ENCODE assay signal across 8 mouse cellular contexts in genomic region chr4:130102111-130102651, GRCm38 (mm10). TPM values are rescaled to one million over a fixed set of nuclear protein-coding genes. Genes with fewer than 3 reads are reported as not detected.
A peak's percentile ranks its signal among the peaks of the same experiment; 100 is the strongest.
DNase-seq lines count a peak whose midpoint lies in the region; ATAC-seq and TF ChIP-seq lines count a peak whose summit lies in the region.

TSS of gene Pef1 (plus strand) at chr4:130102558.

- TF ChIP-seq CTCF in liver, adult 2 months (IDR thresholded peaks at IDR 0.05; ENCODE audit: low read depth, low read length): no peak

- no peak within 1 kb of the TSS for H3K27ac ChIP-seq in liver, adult 2 months (replicated peaks; ENCODE audit: insufficient read depth, low read depth, low read length)
- no peak within 1 kb of the TSS for H3K27ac ChIP-seq in embryonic facial prominence, embryonic 11.5 days (replicated peaks; ENCODE audit: low read depth, low read length)
- H3K27ac ChIP-seq in heart, embryonic 14.5 days (replicated peaks in 1 of 2; ENCODE audit: control insufficient read depth in 1 of 2, insufficient read depth in 1 of 2, low read depth in 2 of 2, low read length in 2 of 2): no peak within 1 kb of the TSS

- TF ChIP-seq POLR2A in liver, adult 2 months (IDR thresholded peaks at IDR 0.05; ENCODE audit: extremely low read depth, insufficient read depth, low read length): no peak

- H3K4me2 ChIP-seq in embryonic facial prominence, embryonic 11.5 days (ENCODE audit: low read depth, low read length): no peak within 1 kb of the TSS
- H3K4me2 ChIP-seq in heart, embryonic 14.5 days (ENCODE audit: low read length): no peak within 1 kb of the TSS

- DNase-seq in liver, adult 2 months (ENCODE audit: extremely low read depth, low read depth, low spot score): no peak
- DNase-seq in liver: no peak
- DNase-seq in embryonic facial prominence, embryonic 11.5 days (ENCODE audit: low spot score): peak; percentile 35
- DNase-seq in left cerebral cortex, postnatal 25 days (ENCODE audit: low spot score in 2 of 2): no peak
- no peak for DNase-seq in frontal cortex, postnatal 25 days (ENCODE audit: low spot score in 2 of 2)
- DNase-seq in urinary bladder, postnatal 25 days (ENCODE audit: low spot score): no peak

- intact Hi-C loops in left cerebral cortex, postnatal 25 days (cut with DNase I): no loop called here

- H3K79me2 ChIP-seq in liver, adult 2 months (ENCODE audit: control insufficient read depth, insufficient read depth, low read length): no peaks in the 10 kb centered on the region

- H3K4me1 ChIP-seq in liver, adult 2 months (ENCODE audit: control insufficient read depth, insufficient read depth, low read length): peaks cover 2% of the 10 kb centered on the region; the same call in 1 of the 2 replicates
- no peaks in the 10 kb centered on the region for H3K4me1 ChIP-seq in embryonic facial prominence, embryonic 11.5 days (ENCODE audit: control insufficient read depth, insufficient read depth, low read length)
- peaks cover 5 to 9% of the 10 kb centered on the region in 2 experiments; a peak in 2 of 4 replicates for H3K4me1 ChIP-seq in heart, embryonic 14.5 days (ENCODE audit: control insufficient read depth in 2 of 2, insufficient read depth in 2 of 2, low read length in 2 of 2)

- H3K27me3 ChIP-seq in liver, adult 2 months (ENCODE audit: control insufficient read depth, insufficient read depth, low read length): no peaks in the 10 kb centered on the region
- no peaks in the 10 kb centered on the region for H3K27me3 ChIP-seq in embryonic facial prominence, embryonic 11.5 days (ENCODE audit: control insufficient read depth, insufficient read depth, low read length)
- no peaks in the 10 kb centered on the region; the same call in 1 of the 2 replicates for H3K27me3 ChIP-seq in heart, embryonic 14.5 days (ENCODE audit: control insufficient read depth, insufficient read depth, low read length)

- no peak for ATAC-seq in embryonic facial prominence, embryonic 11.5 days (replicated peaks; ENCODE audit: insufficient number of reproducible peaks, low FRiP score, low TSS enrichment, low read depth)
- ATAC-seq in heart, embryonic 14.5 days (ENCODE audit: insufficient number of reproducible peaks, insufficient read depth, low FRiP score, low read depth): no peak
- no peak for ATAC-seq in megakaryocyte-erythroid progenitor cell, adult 5-6 weeks (replicated peaks; ENCODE audit: low FRiP score, low TSS enrichment, poor library complexity, severe bottlenecking)

- no peaks in the 10 kb centered on the region for H3K36me3 ChIP-seq in liver, adult 2 months (ENCODE audit: control insufficient read depth, insufficient read depth, low read length)
- no peaks in the 10 kb centered on the region for H3K36me3 ChIP-seq in embryonic facial prominence, embryonic 11.5 days (replicated peaks; ENCODE audit: control insufficient read depth, insufficient read depth, low read depth, low read length)
- no peaks in the 10 kb centered on the region for H3K36me3 ChIP-seq in heart, embryonic 14.5 days (ENCODE audit: control insufficient read depth, insufficient read depth, low read length)

- H3K9me3 ChIP-seq in embryonic facial prominence, embryonic 11.5 days (replicated peaks; ENCODE audit: control insufficient read depth, low read length): no peaks in the 10 kb centered on the region
- 0 out of 2 replicates have a peak, but pooled peaks cover 3% of the 10 kb centered on the region for H3K9me3 ChIP-seq in heart, embryonic 14.5 days (ENCODE audit: control insufficient read depth, low read length)

- no peak within 1 kb of the TSS for H3K9ac ChIP-seq in liver, adult 2 months (ENCODE audit: low read depth, low read length)
- no peak within 1 kb of the TSS for H3K9ac ChIP-seq in embryonic facial prominence, embryonic 11.5 days (replicated peaks; ENCODE audit: low read length)
- H3K9ac ChIP-seq in heart, embryonic 14.5 days (ENCODE audit: low read length): no peak within 1 kb of the TSS

- 38% methylated on average over 6 of the region's 6 CpGs for WGBS in liver, adult 2 months
- 5% methylated on average over 6 of the region's 6 CpGs for WGBS in embryonic facial prominence, embryonic 11.5 days
- 15% methylated on average over 6 of the region's 6 CpGs for WGBS in heart, embryonic 14.5 days

- no peak within 1 kb of the TSS for H3K4me3 ChIP-seq in liver, adult 2 months (ENCODE audit: insufficient read depth, low read depth, low read length)
- H3K4me3 ChIP-seq in embryonic facial prominence, embryonic 11.5 days (ENCODE audit: low read depth, low read length): no peak within 1 kb of the TSS
- no peak within 1 kb of the TSS for H3K4me3 ChIP-seq in heart, embryonic 14.5 days (ENCODE audit: control insufficient read depth in 1 of 2, insufficient read depth in 1 of 2, low read depth in 1 of 2, low read length in 2 of 2)

RNA-seq across cellular contexts. Expression of gene Pef1, which starts in this region (rescaled TPM):
- 23.1 and 30.1 TPM in 2 replicates for total RNA-seq in liver, adult 2 months (2014; rRNA removed)
- polyA plus RNA-seq in liver, adult 2 months (2012; rRNA removed): 77.2 and 79.8 TPM in 2 replicates
- 67.8 and 72.6 TPM in 2 replicates for polyA plus RNA-seq in embryonic facial prominence, embryonic 11.5 days (2014; fragmentation: Nextera tagmentation; extraction: Ambion mirVana)
- polyA plus RNA-seq in heart, embryonic 14.5 days (2014; fragmentation: Nextera tagmentation; extraction: Ambion mirVana): 67.0 and 68.0 TPM in 2 replicates
- 10 to 100 TPM; 65.8 to 66.9 TPM for total RNA-seq in left cerebral cortex, postnatal 25 days (2021)
- total RNA-seq in megakaryocyte-erythroid progenitor cell, adult 5-6 weeks (2014; fragmentation: Nextera tagmentation): 27.0 and 57.4 TPM in 2 replicates
- total RNA-seq in megakaryocyte-erythroid progenitor cell, adult 5-6 weeks (2017): 8.8 and 15.2 TPM in 2 replicates
